Mouse (Mus musculus): Measurements from ENCODE around the gene Ptpru.

Ptpru gene

GRCm38 (mm10) chr4:131784034-131784433, 54.1 kb downstream of the Ptpru start:
- peak; percentile 63 for DNase-seq (ENCODE audit: low read depth)

DNA sequence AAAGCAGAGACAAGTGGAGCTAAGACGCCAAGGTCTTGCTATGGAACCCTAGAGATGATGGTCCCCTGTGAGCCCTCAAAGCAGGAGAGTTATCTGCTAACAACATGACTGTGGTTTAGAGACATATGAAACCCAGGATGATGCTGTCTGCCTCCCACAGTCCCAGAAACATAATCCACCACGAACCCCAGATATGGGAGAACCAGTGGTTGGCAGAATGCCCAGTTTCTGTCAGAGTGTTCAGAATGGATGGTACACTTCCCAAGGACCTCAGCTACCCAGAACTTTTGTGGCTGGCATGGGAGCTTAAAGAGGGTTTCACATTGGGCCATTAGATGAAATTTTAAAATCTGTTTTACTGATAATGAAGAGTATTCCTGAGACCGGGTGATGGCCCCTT, 57.1 kb downstream of the Ptpru start:
- no peak for DNase-seq (ENCODE audit: low read depth)

DNA sequence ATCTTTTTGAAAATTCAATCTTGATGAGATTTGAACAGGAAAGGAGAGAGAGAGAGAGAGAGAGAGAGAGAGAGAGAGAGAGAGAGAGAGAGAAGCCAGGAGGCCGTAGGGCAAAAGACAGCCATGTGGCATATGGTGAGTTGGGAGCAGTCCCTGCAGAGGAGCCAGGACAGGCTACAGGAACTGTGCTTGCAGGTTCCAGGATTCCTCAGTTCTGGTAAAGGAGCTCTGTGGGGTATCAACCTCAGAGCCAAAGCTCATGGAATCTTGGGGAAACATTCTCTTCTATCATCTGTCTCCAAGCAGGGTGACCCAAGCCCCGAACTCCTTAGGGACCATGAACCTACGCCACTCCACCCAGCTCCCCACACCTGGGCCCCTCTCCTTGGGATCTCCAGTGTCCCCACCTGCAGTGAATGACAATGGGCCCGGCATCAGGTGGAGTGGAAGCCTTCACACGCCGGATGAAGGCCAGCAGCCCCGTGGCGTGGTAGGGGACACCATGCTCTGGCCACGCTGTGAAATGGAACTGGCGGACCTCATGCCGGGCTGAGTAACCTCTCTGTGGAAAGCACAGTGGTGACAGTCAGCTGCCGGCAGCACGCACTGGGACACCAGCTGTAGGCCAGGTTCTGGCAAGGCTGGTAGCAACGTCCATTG, 59.3 kb downstream of the Ptpru start:
- no peak for DNase-seq (ENCODE audit: low read depth)

DNA sequence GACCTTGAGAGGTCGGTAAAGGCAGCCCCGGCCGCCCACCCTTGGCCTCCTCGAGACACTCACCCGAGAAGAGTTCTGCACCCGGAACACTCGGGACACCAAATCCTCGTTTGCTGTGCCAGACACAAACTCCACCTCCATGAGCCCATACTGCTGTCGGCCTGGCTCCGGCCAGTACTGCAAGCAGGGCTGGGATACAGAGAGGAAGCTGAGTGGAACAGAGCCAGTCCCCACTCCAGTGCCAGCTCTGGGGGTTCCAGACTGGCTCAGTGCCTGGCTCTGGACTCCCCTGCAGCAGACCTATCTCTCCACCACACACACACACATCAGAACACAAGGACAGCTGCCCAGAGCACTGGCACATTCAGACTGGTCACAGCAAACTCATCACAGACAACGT, 66.7 kb downstream of the Ptpru start:
- no peak for DNase-seq (ENCODE audit: low read depth)

- no peak for DNase-seq (ENCODE audit: low read depth)
Observed at GRCm38 (mm10) chr4:131763911-131764310, 74.2 kb downstream of the Ptpru start.

- DNase-seq (ENCODE audit: low read depth), result peak; percentile 17
Observed at GRCm38 (mm10) chr4:131763479-131763878, 74.6 kb downstream of the Ptpru start.

- no peak for DNase-seq (ENCODE audit: low read depth)
Observed at GRCm38 (mm10) chr4:131762211-131762784, 75.8 kb downstream of the Ptpru start.

GRCm38 (mm10) chr4:131752204-131752837, 85.8 kb downstream of the Ptpru start:
- no peak for DNase-seq (ENCODE audit: low read depth)

DNA sequence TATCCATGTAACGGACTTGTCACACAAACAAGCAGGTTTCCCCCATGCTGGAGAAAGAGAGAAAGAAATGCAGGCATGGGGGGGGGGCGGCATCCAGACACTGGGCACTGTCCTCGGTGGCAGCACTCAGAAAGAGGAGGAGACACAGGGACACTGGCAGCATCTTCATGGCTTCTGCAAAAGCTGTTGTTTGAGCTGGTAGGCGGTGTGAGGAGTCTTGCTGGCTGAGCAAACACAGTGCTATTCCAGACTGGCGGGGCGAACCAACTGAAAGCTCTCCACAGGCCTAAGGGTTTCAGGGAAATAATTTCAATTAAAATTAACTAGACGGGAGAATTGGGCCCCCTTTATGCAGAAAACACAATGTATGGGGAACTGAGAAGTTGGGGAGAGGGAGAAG, 86.5 kb downstream of the Ptpru start:
- no peak for DNase-seq (ENCODE audit: low read depth)

DNA sequence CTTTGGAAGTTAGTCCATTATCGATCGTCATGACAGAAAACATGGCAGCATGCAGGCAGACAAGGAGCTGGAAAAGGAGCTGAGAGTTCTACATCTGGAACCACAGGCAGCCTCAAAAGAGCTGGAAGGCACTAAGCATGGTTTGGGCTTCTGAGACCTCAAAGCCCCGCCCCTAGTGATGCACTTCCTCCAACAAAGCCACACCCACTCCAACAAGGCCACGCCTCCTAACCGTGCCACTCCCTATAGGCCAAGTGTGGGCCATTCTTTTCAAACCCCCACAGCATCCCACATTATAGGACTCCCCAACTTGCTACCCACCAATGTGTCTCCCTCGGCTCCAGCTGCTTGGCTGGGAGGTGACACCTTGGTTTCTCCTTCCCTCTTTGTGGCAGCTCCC, 88.3 kb downstream of the Ptpru start:
- DNase-seq (ENCODE audit: low read depth), result no peak

- DNase-seq (ENCODE audit: low read depth), result no peak
Observed at GRCm38 (mm10) chr4:131744685-131745043, 93.4 kb downstream of the Ptpru start.

GRCm38 (mm10) chr4:131743831-131744684, 94.0 kb downstream of the Ptpru start:
- DNase-seq (ENCODE audit: low read depth), result no peak

DNA sequence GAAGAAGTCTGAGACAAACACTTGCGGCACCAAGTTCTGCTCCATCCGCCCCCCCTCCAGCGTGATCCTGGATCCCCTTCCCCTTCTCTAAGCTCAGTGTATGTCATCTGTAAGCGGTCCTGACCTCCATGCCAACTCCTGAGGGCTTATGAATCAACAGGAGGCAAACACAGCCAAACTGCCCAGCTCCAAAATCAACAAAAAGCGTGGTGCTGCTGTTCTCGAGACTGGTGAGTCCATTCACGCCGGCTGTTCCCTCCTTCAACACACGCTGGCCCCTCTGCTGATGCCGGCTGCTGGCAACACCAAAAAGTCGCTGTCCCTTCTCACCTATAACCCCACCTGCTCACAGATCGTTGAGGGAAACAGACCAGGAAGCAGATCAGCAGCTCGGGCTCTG, 95.1 kb downstream of the Ptpru start:
- no peak for DNase-seq (ENCODE audit: low read depth)

DNA sequence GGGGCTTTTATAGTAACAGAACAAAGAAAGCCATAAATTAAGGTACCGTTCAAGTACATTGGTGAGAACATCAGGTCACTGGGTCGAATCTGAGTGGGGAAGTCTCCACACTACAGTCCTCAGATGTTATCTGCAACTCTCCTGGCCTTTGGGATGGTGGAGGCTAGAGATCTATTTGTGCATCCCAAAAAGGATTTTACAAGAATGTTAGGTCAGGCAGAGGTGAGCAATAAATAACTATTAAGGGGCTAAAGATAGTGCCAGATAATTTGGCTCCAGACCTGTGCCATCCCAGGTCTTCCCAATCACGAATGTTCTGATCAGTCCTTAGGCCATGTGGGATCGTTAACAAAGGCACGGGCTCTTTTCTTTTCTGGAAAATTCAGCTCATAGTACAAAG, 97.5 kb downstream of the Ptpru start:
- DNase-seq (ENCODE audit: low read depth), result no peak

DNA sequence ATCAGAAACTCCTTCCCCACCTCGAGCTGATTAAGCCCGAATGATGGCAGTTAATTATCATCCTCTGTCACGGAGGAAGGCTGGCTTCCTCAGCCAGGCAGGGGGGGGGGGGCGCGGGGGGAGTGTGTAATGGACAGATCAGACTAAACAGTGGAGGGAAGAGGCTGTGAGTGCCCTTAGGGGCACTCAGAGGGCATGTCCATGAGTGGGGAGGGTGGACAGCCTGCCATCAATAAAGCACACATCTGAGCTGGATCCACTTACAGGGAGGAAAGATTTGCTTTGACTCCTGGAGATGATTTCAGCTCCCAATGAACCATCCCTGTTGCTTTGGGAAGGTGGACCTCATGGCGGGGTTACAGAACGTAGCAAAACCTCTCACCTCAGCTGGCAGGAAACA, 109.5 kb downstream of the Ptpru start:
- no peak for DNase-seq (ENCODE audit: low read depth)

- peak; percentile 23 for DNase-seq (ENCODE audit: low read depth)
Observed at GRCm38 (mm10) chr4:131723415-131724080, 114.5 kb downstream of the Ptpru start.

GRCm38 (mm10) chr4:131722121-131722841, 115.8 kb downstream of the Ptpru start:
- no peak for DNase-seq (ENCODE audit: low read depth)

DNA sequence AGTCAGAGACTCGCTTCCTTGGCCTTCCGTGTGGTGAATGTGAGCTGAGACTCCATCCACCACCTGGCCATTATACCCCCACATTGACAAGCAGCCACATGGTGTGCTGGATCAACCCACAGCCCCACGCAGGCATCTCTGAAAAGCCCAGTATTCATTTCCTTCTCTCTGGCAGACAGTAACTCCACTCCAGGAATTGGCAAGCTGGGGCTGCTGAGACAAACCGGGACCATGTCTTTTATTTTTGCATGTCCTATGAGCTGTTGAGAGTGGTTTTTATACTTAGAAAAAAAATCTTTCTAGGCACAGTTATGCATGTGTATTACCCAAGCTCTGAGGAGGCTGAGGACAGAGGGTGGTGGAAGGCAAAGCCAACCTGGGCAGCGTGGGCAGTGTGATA, 118.9 kb downstream of the Ptpru start:
- no peak for DNase-seq (ENCODE audit: low read depth)
